Mouse (Mus musculus): ENCODE data around the gene Obox1. TPM values are rescaled to one million over a fixed set of nuclear protein-coding genes. Genes with fewer than 3 reads are reported as not detected.
"Not testable (repeated sequence)": the region's sequence is repeated elsewhere in the genome, so short reads cannot be mapped to it uniquely, and the experiment has no call there.

The Obox1 gene
- total RNA-seq (2021), result not detected
- long read RNA-seq, experiment 1, result 0 reads
- long read RNA-seq, experiment 2, result 0 reads

GRCm38 (mm10) chr7:15388421-15388998 is at the start of gene Obox1, which contains the start of gene Obox2:
Gene Obox1, plus strand, starts transcription at chr7:15388948.
Gene Obox2, plus strand, starts transcription at chr7:15388721.
- not testable (repeated sequence) for H3K27ac ChIP-seq; H3K4me3 ChIP-seq; DNase-seq (ENCODE audit: low spot score in 2 of 2)

- DNase-seq (ENCODE audit: low spot score in 2 of 2); H3K27ac ChIP-seq; H3K4me3 ChIP-seq: not testable (repeated sequence)
Observed at GRCm38 (mm10) chr7:15399147-15399874, 10.6 kb downstream of the Obox1 start.

DNA sequence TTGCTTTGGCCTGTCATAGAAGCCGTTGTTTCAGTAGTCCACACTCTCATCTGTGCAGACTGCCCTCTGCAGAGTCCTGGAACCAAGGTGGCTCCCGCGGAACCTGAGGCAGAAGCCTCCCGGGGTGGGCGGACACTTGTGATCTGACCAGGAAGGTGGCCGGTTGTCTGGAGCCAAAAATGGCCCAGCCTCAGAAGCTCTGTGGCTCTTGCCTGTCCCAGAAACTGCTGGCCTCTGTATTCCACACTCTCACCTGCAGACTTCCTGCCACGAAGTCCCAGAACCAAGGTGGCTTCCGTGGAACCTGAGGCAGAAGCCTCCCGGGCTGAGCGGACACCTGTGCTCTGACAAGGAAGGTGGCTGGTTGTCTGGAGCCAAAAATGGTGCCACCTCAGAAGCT is 18.1 kb downstream of the Obox1 start:
- not testable (repeated sequence) for DNase-seq (ENCODE audit: low spot score in 2 of 2); H3K4me3 ChIP-seq

GRCm38 (mm10) chr7:15418046-15418445 is 29.3 kb downstream of the Obox1 start:
- not testable (repeated sequence) for H3K4me3 ChIP-seq; DNase-seq (ENCODE audit: low spot score in 2 of 2); H3K27ac ChIP-seq

More for the DNA sequence above, 18.1 kb downstream of the Obox1 start:
- H3K27ac ChIP-seq, result not testable (repeated sequence)

GRCm38 (mm10) chr7:15425537-15425936 is 36.8 kb downstream of the Obox1 start:
- H3K4me3 ChIP-seq; H3K27ac ChIP-seq; DNase-seq (ENCODE audit: low spot score in 2 of 2): not testable (repeated sequence)

DNA sequence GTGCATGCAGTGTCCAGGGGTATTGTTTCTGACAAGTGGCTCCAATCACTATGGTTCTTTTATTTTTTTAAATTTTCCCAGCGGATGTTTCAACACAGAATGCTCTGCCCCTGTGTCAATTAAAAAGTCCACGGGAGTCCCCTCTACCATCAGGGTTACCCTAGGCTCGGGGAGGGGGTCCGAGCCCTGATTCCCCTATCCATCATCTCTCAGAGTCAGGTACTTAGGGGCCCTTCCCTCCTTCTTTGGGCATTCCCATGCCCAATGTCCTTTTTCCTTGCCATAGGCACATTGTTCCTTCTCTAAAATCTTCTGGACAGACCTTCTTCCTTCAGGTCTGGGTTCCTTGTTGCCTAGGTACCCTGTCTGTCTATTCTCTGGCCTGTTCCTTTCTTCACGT is 120.7 kb downstream of the Obox1 start:
- H3K4me3 ChIP-seq; H3K27ac ChIP-seq; DNase-seq (ENCODE audit: low spot score in 2 of 2): not testable (repeated sequence)

Other genes with a start within 250 kb of the Obox1 start
- not detected for gene Obox2, start 227 bp upstream of the Obox1 start, total RNA-seq (2021)